Mouse (Mus musculus): ENCODE data around the gene Gfi1b. TPM values are rescaled to one million over a fixed set of nuclear protein-coding genes. Genes with fewer than 3 reads are reported as not detected.

The Gfi1b gene
- polyA plus RNA-seq (2012; rRNA removed) = 0.66 and 0.79 TPM in 2 replicates

DNA sequence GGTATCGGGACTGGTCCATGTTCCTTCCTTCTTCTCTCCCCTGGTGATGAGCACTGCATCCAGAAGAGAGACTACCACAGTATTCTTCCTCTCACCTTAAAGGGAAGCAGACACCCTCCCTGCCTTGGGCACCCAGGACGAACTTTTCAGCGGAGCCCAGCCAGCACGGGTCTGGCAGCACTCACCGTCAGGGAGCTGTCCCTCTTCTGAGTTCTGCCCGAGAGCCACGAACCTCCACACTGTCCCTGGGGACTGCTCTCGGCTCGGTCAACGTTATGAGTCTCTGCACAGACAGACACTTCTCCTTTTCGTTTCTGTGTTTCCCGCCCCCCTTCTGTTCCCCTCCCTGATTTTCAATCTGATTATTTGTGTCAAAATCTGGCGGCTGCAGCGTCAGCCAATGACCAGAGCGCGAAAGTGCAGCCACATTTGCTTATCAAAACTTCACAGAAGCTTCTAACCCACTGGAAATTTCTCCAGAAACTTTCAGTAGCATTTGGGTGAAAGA is at the start of gene Gfi1b:
Gene Gfi1b, minus strand, starts transcription at position 319 of the 508 bp plus-strand sequence.
- no peak for DNase-seq
- 8% methylated on average over 16 of the region's 16 CpGs for WGBS
- H3K4me3 ChIP-seq (replicated peaks; ENCODE audit: extremely low read depth, low read depth, low read length) = no peak within 1 kb of the TSS
- H3K4me1 ChIP-seq (ENCODE audit: control insufficient read depth, insufficient read depth, low read length) = no peaks in the 10 kb centered on the region
- TF ChIP-seq CTCF (IDR thresholded peaks at IDR 0.05; ENCODE audit: insufficient read depth, low read length) (no peak), POLR2A (IDR thresholded peaks at IDR 0.05; ENCODE audit: borderline replicate concordance, extremely low read depth, low read depth, low read length) (no peak)

DNA sequence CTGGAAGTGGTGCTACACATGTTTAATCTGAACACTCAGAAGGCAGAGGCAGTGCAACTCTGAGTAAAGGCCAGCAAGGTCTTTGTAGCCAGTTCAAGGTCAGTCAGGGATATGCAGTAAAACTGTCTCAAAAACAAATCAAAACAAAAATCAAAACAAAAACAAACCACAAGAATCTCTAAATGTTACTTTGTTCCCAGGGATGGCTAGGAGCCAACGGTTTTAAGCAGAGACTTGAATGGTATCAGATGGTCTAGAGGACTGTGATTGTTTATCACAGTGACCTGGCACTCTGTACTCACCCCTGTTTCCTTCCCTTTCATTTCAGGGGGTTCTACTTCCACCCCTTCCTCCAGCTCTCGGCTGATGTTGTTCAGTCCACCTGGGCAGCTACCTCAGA is 49.7 kb upstream of the Gfi1b start:
- Histone ChIP-seq H3K4me1 (ENCODE audit: control insufficient read depth, insufficient read depth, low read length) (no peaks in the 10 kb centered on the region), H3K4me3 (replicated peaks; ENCODE audit: extremely low read depth, low read depth, low read length) (no peak overlapping the region)
- TF ChIP-seq CTCF (IDR thresholded peaks at IDR 0.05; ENCODE audit: insufficient read depth, low read length) = no peak
- no peak for TF ChIP-seq POLR2A (IDR thresholded peaks at IDR 0.05; ENCODE audit: borderline replicate concordance, extremely low read depth, low read depth, low read length)
- 53% methylated on average over 2 of the region's 2 CpGs for WGBS
- DNase-seq = no peak

DNA sequence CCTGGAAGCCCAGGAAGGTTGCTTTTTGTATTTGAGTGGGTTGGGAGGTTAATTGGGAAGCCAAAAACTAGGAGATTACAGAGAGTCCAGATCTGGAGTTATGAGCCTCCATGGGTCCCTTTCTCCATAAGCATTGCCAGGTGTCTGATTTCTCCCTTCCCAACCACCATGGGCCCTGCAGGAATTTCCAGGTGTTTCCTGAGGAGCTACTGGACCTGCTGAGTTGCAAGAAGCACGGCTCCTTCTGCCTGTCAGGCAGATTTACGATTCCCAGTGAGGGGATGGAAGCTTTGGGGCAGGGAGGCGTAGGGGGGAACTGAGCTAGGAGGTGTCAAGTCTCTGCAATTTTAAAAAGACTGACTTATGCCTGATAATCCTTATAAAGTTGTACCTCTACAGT is 44.0 kb upstream of the Gfi1b start:
- TF ChIP-seq POLR2A (IDR thresholded peaks at IDR 0.05; ENCODE audit: borderline replicate concordance, extremely low read depth, low read depth, low read length) (no peak), CTCF (IDR thresholded peaks at IDR 0.05; ENCODE audit: insufficient read depth, low read length) (no peak)
- Histone ChIP-seq H3K4me1 (ENCODE audit: control insufficient read depth, insufficient read depth, low read length) (no peaks in the 10 kb centered on the region), H3K4me3 (replicated peaks; ENCODE audit: extremely low read depth, low read depth, low read length) (no peak overlapping the region)
- no peak for DNase-seq
- 77% methylated on average over 3 of the region's 3 CpGs for WGBS

DNA sequence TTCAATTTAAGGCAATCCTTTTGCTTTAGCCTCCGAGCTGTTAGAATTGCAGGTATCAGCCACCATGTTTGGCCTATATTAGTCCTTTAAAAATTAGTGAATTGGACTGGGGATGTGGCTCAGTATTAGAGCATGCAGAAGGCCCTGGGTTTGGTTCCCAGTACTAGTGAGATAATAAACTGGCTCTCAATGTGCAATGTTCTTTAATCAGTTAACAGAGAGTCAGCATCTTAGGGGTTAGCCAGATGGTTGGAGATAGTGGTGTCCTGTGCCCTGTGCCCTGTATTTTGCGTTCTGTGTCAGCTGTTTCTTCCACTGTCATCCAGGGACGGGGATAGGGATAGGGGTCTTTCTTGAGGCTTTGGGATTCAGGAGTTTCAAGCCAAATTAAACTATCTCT is 41.1 kb upstream of the Gfi1b start:
- 92% methylated on average over 3 of the region's 3 CpGs for WGBS

DNA sequence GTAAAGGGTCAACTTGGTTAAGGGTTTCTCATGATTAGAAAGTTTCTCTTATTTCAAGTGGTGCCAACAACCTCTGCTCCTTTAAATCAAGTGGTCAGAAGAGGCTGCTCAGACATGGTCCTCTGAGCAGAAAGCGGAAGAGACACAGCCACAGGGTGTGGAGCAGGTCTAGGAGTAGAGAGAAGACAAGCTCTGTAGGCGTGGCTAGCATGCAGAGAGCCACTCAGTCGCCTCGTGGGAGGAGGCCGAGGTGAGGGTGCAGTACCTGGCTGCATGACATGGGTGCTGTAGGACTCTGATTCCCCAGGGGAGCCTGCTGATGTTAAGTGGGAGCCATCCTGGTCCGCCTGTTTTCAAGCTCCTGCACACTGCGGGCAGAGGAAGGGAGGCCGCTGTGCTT is 34.4 kb upstream of the Gfi1b start:
- TF ChIP-seq CTCF (IDR thresholded peaks at IDR 0.05; ENCODE audit: insufficient read depth, low read length) (no peak), POLR2A (IDR thresholded peaks at IDR 0.05; ENCODE audit: borderline replicate concordance, extremely low read depth, low read depth, low read length) (no peak)
- DNase-seq = peak; percentile 30
- 66% methylated on average over 8 of the region's 8 CpGs for WGBS
- Histone ChIP-seq H3K4me3 (replicated peaks; ENCODE audit: extremely low read depth, low read depth, low read length) (no peak overlapping the region), H3K4me1 (ENCODE audit: control insufficient read depth, insufficient read depth, low read length) (no peaks in the 10 kb centered on the region)

More for the DNA sequence above, 41.1 kb upstream of the Gfi1b start:
- no peak for DNase-seq
- Histone ChIP-seq H3K4me3 (replicated peaks; ENCODE audit: extremely low read depth, low read depth, low read length) (no peak overlapping the region), H3K4me1 (ENCODE audit: control insufficient read depth, insufficient read depth, low read length) (no peaks in the 10 kb centered on the region)
- TF ChIP-seq POLR2A (IDR thresholded peaks at IDR 0.05; ENCODE audit: borderline replicate concordance, extremely low read depth, low read depth, low read length) = no peak

DNA sequence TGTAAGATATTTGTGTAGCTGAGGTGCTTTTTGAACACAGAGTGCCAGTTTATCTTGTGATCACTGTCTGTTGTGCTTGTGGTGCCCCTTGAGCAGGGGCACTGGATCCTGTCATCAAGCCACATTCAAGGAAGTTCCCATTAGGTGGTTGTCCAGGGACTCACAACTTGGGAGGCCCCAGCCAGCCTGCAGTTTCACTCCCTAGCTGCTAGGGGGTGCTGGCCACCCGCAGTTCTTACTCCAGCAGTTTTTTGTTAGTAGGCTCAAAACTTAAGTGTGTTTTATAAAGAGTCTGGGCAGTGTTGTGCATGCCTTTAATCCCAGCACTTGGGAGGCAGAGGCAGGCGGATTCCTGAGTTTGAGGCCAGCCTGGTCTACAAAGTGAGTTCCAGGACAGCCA is 32.5 kb upstream of the Gfi1b start:
- TF ChIP-seq POLR2A (IDR thresholded peaks at IDR 0.05; ENCODE audit: borderline replicate concordance, extremely low read depth, low read depth, low read length) = no peak
- peak; percentile 42 for TF ChIP-seq CTCF (IDR thresholded peaks at IDR 0.05; ENCODE audit: insufficient read depth, low read length)
- Histone ChIP-seq H3K4me3 (replicated peaks; ENCODE audit: extremely low read depth, low read depth, low read length) (no peak overlapping the region), H3K4me1 (ENCODE audit: control insufficient read depth, insufficient read depth, low read length) (no peaks in the 10 kb centered on the region)
- 65% methylated on average over 2 of the region's 2 CpGs for WGBS
- DNase-seq = peak; percentile 12

DNA sequence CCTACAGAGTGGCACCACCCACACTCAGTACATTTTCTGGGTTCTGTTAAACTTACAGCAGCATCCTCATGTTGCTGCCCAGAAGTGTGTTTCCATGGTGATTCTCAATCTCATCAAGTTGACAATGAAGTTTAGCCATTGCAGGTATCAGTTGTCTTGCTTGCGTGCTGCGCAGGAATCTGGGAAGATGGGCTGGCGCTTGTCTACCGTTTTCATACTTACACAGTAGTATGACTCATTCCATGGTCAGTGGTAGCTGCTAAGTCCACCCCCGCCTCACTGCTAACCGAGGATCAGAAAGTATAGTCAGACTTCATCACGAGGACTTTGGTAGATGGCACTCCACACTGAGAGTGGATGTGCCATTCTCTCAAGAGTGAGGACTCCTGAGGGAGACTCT is 31.6 kb upstream of the Gfi1b start:
- DNase-seq = no peak
- Histone ChIP-seq H3K4me3 (replicated peaks; ENCODE audit: extremely low read depth, low read depth, low read length) (no peak overlapping the region), H3K4me1 (ENCODE audit: control insufficient read depth, insufficient read depth, low read length) (no peaks in the 10 kb centered on the region)
- TF ChIP-seq POLR2A (IDR thresholded peaks at IDR 0.05; ENCODE audit: borderline replicate concordance, extremely low read depth, low read depth, low read length) = no peak
- no peak for TF ChIP-seq CTCF (IDR thresholded peaks at IDR 0.05; ENCODE audit: insufficient read depth, low read length)
- WGBS = 92% methylated on average over 7 of the region's 7 CpGs

DNA sequence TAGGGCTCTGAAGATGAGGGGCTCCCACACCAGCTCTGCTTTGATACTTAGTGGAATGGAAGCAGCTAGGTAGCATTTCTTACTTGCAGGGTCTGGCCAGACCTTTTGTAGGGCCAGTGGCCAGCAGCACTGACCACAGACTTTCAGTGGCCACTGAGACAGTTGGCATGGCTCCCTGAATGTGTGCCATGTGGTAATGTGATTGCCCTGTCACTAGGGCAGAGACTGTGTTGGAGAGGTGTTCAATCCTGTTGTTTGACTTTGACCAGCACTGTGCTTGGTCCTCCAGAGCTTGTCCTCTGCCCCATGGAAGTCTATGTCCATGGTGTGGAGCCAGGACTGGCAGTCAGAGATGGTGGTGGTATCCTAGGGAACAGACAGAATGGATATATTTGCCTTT is 28.7 kb upstream of the Gfi1b start:
- TF ChIP-seq POLR2A (IDR thresholded peaks at IDR 0.05; ENCODE audit: borderline replicate concordance, extremely low read depth, low read depth, low read length) (no peak), CTCF (IDR thresholded peaks at IDR 0.05; ENCODE audit: insufficient read depth, low read length) (no peak)
- DNase-seq = no peak
- Histone ChIP-seq H3K4me3 (replicated peaks; ENCODE audit: extremely low read depth, low read depth, low read length) (no peak overlapping the region), H3K4me1 (ENCODE audit: control insufficient read depth, insufficient read depth, low read length) (no peaks in the 10 kb centered on the region)

DNA sequence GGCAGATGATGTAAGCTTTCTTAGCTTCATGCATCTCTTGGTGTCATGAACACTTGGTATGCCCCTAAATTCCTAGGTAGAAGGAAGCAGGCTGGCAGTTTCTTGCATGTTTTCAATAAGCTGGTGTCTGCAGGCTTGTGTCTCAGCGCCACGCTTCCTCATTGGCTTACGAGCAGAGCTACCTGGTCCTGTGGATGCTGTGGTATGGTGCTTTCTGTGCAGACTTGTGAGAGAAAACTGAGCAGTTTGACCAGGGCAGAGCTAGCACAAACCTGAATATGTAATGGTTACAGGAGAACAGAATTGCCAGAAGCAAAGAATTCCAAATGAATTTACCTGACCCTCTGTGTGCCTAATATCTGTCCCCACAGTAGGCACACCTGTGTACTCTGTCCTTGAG is 21.3 kb upstream of the Gfi1b start:
- 84% methylated on average over 3 of the region's 3 CpGs for WGBS
- no peak for DNase-seq

DNA sequence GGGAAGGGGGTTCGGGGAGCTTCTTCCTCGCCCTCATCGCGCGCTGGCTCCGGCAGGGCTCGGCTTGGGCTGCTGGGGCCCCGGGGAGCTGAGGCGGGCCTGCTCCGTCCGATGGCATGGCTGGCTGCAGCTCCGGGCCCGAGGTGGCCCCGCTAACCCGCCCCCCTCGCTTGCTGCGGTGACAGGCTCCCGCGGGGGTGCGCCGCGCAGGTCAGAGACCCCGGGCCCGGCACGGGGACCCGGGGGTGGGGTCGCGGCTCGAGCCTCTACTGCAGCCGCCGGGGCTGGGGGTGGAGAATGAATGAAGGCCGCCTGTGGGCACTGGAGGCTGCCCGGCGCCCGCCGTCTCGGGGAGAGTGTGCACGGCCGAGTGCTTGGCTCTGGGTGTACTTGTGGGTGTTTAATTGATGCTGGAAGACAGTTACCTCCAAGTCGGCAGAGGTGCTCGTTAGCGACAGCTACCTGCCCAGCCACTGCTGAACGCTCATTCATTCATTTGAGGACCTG is 19.7 kb upstream of the Gfi1b start:
- Histone ChIP-seq H3K4me1 (ENCODE audit: control insufficient read depth, insufficient read depth, low read length) (peaks cover 6% of the 10 kb centered on the region), H3K4me3 (replicated peaks; ENCODE audit: extremely low read depth, low read depth, low read length) (peak overlapping the region; percentile 78)
- DNase-seq = no peak
- TF ChIP-seq POLR2A (IDR thresholded peaks at IDR 0.05; ENCODE audit: borderline replicate concordance, extremely low read depth, low read depth, low read length) = no peak
- no peak for TF ChIP-seq CTCF (IDR thresholded peaks at IDR 0.05; ENCODE audit: insufficient read depth, low read length)
- under 1% methylated on average over 43 of the region's 43 CpGs for WGBS

More for the DNA sequence above, 21.3 kb upstream of the Gfi1b start:
- H3K4me3 ChIP-seq (replicated peaks; ENCODE audit: extremely low read depth, low read depth, low read length) = no peak overlapping the region
- H3K4me1 ChIP-seq (ENCODE audit: control insufficient read depth, insufficient read depth, low read length) = peaks cover 6% of the 10 kb centered on the region
- TF ChIP-seq POLR2A (IDR thresholded peaks at IDR 0.05; ENCODE audit: borderline replicate concordance, extremely low read depth, low read depth, low read length) = no peak
- TF ChIP-seq CTCF (IDR thresholded peaks at IDR 0.05; ENCODE audit: insufficient read depth, low read length) = no peak
